ENCODE assay signal across 9 mouse cellular contexts in genomic region chr17:37003366-37003765, GRCm38 (mm10). TPM values are rescaled to one million over a fixed set of nuclear protein-coding genes. Genes with fewer than 3 reads are reported as not detected.
DNase-seq lines count a peak whose midpoint lies in the region; ATAC-seq and TF ChIP-seq lines count a peak whose summit lies in the region.
"Had no signal": no experiment of that assay in that cellular context is flagged by ENCODE, and none has a peak within 500 bp of the region (broad histone marks: within the 10 kb centered on the region; RNA-seq: fewer than 3 reads in every experiment).

No protein-coding gene starts in this region.

- WGBS in heart, embryonic 10.5 days, result 33% methylated on average over 4 of the region's 4 CpGs
- 20% methylated on average over 4 of the region's 4 CpGs for WGBS in forebrain, embryonic 16.5 days
- WGBS in liver, embryonic 15.5 days (ENCODE audit: insufficient replicate concordance), result 32% methylated on average over 4 of the region's 4 CpGs

- H3K4me2 ChIP-seq in forebrain, embryonic 16.5 days (ENCODE audit: low read length), result peak overlapping the region; percentile 54
- H3K4me2 ChIP-seq in liver, embryonic 15.5 days, result peak overlapping the region; percentile 65

- peak overlapping the region; percentile 87 for H3K9ac ChIP-seq in forebrain, embryonic 16.5 days (replicated peaks; ENCODE audit: low read depth, low read length)
- H3K9ac ChIP-seq in liver, embryonic 15.5 days, result no peak overlapping the region

- no peak for TF ChIP-seq CTCF in E14TG2a.4 (conservative IDR thresholded peaks at IDR 0.05; ENCODE audit: low read length)

- no peak for DNase-seq in heart, embryonic 10.5 days (ENCODE audit: low spot score)
- DNase-seq in heart, adult 18-20 months, result no peak
- DNase-seq in thymus, postnatal 4 days, result no peak
- DNase-seq in urinary bladder, adult 2 months (ENCODE audit: low spot score), result no peak
- DNase-seq in thymus, postnatal 0 days (ENCODE audit: low spot score), result no peak
- DNase-seq: gastrocnemius, postnatal 36 days had no signal

- peak overlapping the region; percentile 96 for H3K27ac ChIP-seq in heart, embryonic 10.5 days
- H3K27ac ChIP-seq in forebrain, embryonic 16.5 days (ENCODE audit: low read length), result peak overlapping the region; percentile 95
- no peak overlapping the region for H3K27ac ChIP-seq in liver, embryonic 15.5 days (replicated peaks)

- H3K4me1 ChIP-seq in heart, embryonic 10.5 days, result no peaks in the 10 kb centered on the region
- peaks cover 84% of the 10 kb centered on the region for H3K4me1 ChIP-seq in E14TG2a.4 (replicated peaks; ENCODE audit: low read depth, low read length)
- peaks cover 19% of the 10 kb centered on the region for H3K4me1 ChIP-seq in forebrain, embryonic 16.5 days (replicated peaks; ENCODE audit: control insufficient read depth, insufficient read depth, low read length)
- no peaks in the 10 kb centered on the region for H3K4me1 ChIP-seq in liver, embryonic 15.5 days (replicated peaks)

- peak overlapping the region; percentile 84 for H3K4me3 ChIP-seq in heart, embryonic 10.5 days
- H3K4me3 ChIP-seq in E14TG2a.4 (replicated peaks; ENCODE audit: low read length), result peak overlapping the region; percentile 97
- peak overlapping the region; percentile 56 for H3K4me3 ChIP-seq in forebrain, embryonic 16.5 days (replicated peaks; ENCODE audit: low read length)
- peak overlapping the region; percentile 47 for H3K4me3 ChIP-seq in liver, embryonic 15.5 days (replicated peaks)

- no peaks in the 10 kb centered on the region for H3K9me3 ChIP-seq in heart, embryonic 10.5 days
- no peaks in the 10 kb centered on the region for H3K9me3 ChIP-seq in E14TG2a.4 (ENCODE audit: low read length)
- no peaks in the 10 kb centered on the region for H3K9me3 ChIP-seq in forebrain, embryonic 16.5 days (ENCODE audit: control insufficient read depth, low read length)
- no peaks in the 10 kb centered on the region for H3K9me3 ChIP-seq in liver, embryonic 15.5 days (replicated peaks)

- no peaks in the 10 kb centered on the region for H3K27me3 ChIP-seq in heart, embryonic 10.5 days (ENCODE audit: insufficient read depth, poor library complexity, severe bottlenecking)
- no peaks in the 10 kb centered on the region for H3K27me3 ChIP-seq in E14TG2a.4 (ENCODE audit: insufficient read depth, low read length)
- H3K27me3 ChIP-seq in forebrain, embryonic 16.5 days (replicated peaks; ENCODE audit: control insufficient read depth, insufficient read depth, low read length), result no peaks in the 10 kb centered on the region
- peaks cover 33% of the 10 kb centered on the region for H3K27me3 ChIP-seq in liver, embryonic 15.5 days

- ATAC-seq in forebrain, embryonic 16.5 days, result peak; percentile 29; the same call in 1 of the 2 replicates
- no peak for ATAC-seq in liver, embryonic 15.5 days (ENCODE audit: insufficient read depth)

- H3K36me3 ChIP-seq in heart, embryonic 10.5 days, result peaks cover 36% of the 10 kb centered on the region
- H3K36me3 ChIP-seq in E14TG2a.4 (ENCODE audit: insufficient read depth, low read length), result peaks cover 52% of the 10 kb centered on the region
- peaks cover 20% of the 10 kb centered on the region; the same call in 1 of the 2 replicates for H3K36me3 ChIP-seq in forebrain, embryonic 16.5 days (ENCODE audit: control insufficient read depth, insufficient read depth)
- no peaks in the 10 kb centered on the region for H3K36me3 ChIP-seq in liver, embryonic 15.5 days (replicated peaks)

RNA-seq across cellular contexts. Expression of gene Zfp57, which starts 2.4 kb away (rescaled TPM):
- polyA plus RNA-seq in heart, embryonic 10.5 days (2016; fragmentation: Nextera tagmentation; extraction: Ambion mirVana), result 65.9 and 84.5 TPM in 2 replicates
- total RNA-seq in heart, adult 18-20 months (2021), result 1 to 10 TPM; 1.7 to 2.0 TPM
- polyA plus RNA-seq in forebrain, embryonic 16.5 days (2015; fragmentation: Nextera tagmentation; extraction: Ambion mirVana), result 351 and 383 TPM in 2 replicates
- 3.2 and 3.8 TPM in 2 replicates for polyA plus RNA-seq in liver, embryonic 15.5 days (2015; fragmentation: Nextera tagmentation; extraction: Ambion mirVana)
- 22.6 and 32.3 TPM in 2 replicates for polyA plus RNA-seq in urinary bladder, adult 2 months (2012; rRNA removed)
- polyA plus RNA-seq in thymus, postnatal 0 days (2015; fragmentation: Nextera tagmentation; extraction: Ambion mirVana), result 3.4 and 3.9 TPM in 2 replicates

RNA-seq across cellular contexts. Expression of gene H2-M5, which starts 14.0 kb away (rescaled TPM):
- 0.27 and 0.39 TPM in 2 replicates for polyA plus RNA-seq in heart, embryonic 10.5 days (2016; fragmentation: Nextera tagmentation; extraction: Ambion mirVana)
- total RNA-seq in heart, adult 18-20 months (2021), result not detected
- polyA plus RNA-seq in forebrain, embryonic 16.5 days (2015; fragmentation: Nextera tagmentation; extraction: Ambion mirVana), result 1.6 and 2.3 TPM in 2 replicates
- not detected in 2 replicates for polyA plus RNA-seq in liver, embryonic 15.5 days (2015; fragmentation: Nextera tagmentation; extraction: Ambion mirVana)
- polyA plus RNA-seq in urinary bladder, adult 2 months (2012; rRNA removed), result 3.0 and 3.8 TPM in 2 replicates
- polyA plus RNA-seq in thymus, postnatal 0 days (2015; fragmentation: Nextera tagmentation; extraction: Ambion mirVana), result 0.09 and 0.10 TPM in 2 replicates

RNA-seq across cellular contexts. Expression of gene Mog, which starts 19.8 kb away (rescaled TPM):
- polyA plus RNA-seq in heart, embryonic 10.5 days (2016; fragmentation: Nextera tagmentation; extraction: Ambion mirVana), result 0.10 and 0.14 TPM in 2 replicates
- total RNA-seq in heart, adult 18-20 months (2021), result not detected
- polyA plus RNA-seq in forebrain, embryonic 16.5 days (2015; fragmentation: Nextera tagmentation; extraction: Ambion mirVana), result 1.9 and 2.9 TPM in 2 replicates
- polyA plus RNA-seq in liver, embryonic 15.5 days (2015; fragmentation: Nextera tagmentation; extraction: Ambion mirVana), result not detected in 2 replicates
- 0.11 and 0.18 TPM in 2 replicates for polyA plus RNA-seq in urinary bladder, adult 2 months (2012; rRNA removed)
- not detected in 2 replicates for polyA plus RNA-seq in thymus, postnatal 0 days (2015; fragmentation: Nextera tagmentation; extraction: Ambion mirVana)
- total RNA-seq: gastrocnemius, postnatal 36 days had no signal

RNA-seq across cellular contexts. Expression of gene 2410137M14Rik, which starts 22.3 kb away (rescaled TPM):
- polyA plus RNA-seq in heart, embryonic 10.5 days (2016; fragmentation: Nextera tagmentation; extraction: Ambion mirVana), result 0.19 and 0.32 TPM in 2 replicates
- total RNA-seq in heart, adult 18-20 months (2021), result 1 to 10 TPM in 1 of 2 experiments, under 1 TPM in 1; 0.90 to 1.0 TPM
- polyA plus RNA-seq in forebrain, embryonic 16.5 days (2015; fragmentation: Nextera tagmentation; extraction: Ambion mirVana), result 0.25 TPM in 1 of 2 replicates, not detected in the other
- not detected in 2 replicates for polyA plus RNA-seq in liver, embryonic 15.5 days (2015; fragmentation: Nextera tagmentation; extraction: Ambion mirVana)
- polyA plus RNA-seq in urinary bladder, adult 2 months (2012; rRNA removed), result 0.30 and 0.56 TPM in 2 replicates
- not detected in 2 replicates for polyA plus RNA-seq in thymus, postnatal 0 days (2015; fragmentation: Nextera tagmentation; extraction: Ambion mirVana)
- total RNA-seq: gastrocnemius, postnatal 36 days had no signal

RNA-seq across cellular contexts. Expression of gene Gabbr1, which starts 42.4 kb away (rescaled TPM):
- polyA plus RNA-seq in heart, embryonic 10.5 days (2016; fragmentation: Nextera tagmentation; extraction: Ambion mirVana), result 5.8 and 9.6 TPM in 2 replicates
- total RNA-seq in heart, adult 18-20 months (2021), result 1 to 10 TPM; 6.0 to 8.2 TPM
- 46.0 and 58.6 TPM in 2 replicates for polyA plus RNA-seq in forebrain, embryonic 16.5 days (2015; fragmentation: Nextera tagmentation; extraction: Ambion mirVana)
- polyA plus RNA-seq in liver, embryonic 15.5 days (2015; fragmentation: Nextera tagmentation; extraction: Ambion mirVana), result 0.25 and 0.66 TPM in 2 replicates
- polyA plus RNA-seq in urinary bladder, adult 2 months (2012; rRNA removed), result 72.1 and 81.4 TPM in 2 replicates
- 2.4 and 6.8 TPM in 2 replicates for polyA plus RNA-seq in thymus, postnatal 0 days (2015; fragmentation: Nextera tagmentation; extraction: Ambion mirVana)

Comparison
In these comparisons a context has a peak if more than half of its experiments do, and no peak if none do; other contexts are left out.
1. H3K4me3 ChIP-seq: peak in every context shown above with its lines; median percentile 97 in E14TG2a.4; 84 in heart, embryonic 10.5 days; 56 in forebrain, embryonic 16.5 days; 47 in liver, embryonic 15.5 days.